Mouse (Mus musculus): Measurements from ENCODE around the gene Kri1. TPM values are rescaled to one million over a fixed set of nuclear protein-coding genes. Genes with fewer than 3 reads are reported as not detected.
"Not testable (repeated sequence)": the region's sequence is repeated elsewhere in the genome, so short reads cannot be mapped to it uniquely, and the experiment has no call there.

Gene Kri1
- polyA plus RNA-seq, 1 experiment from 2014 or later: 25.1 TPM

GRCm38 (mm10) chr9:21275013-21275710 lies 12.6 kb downstream of the Kri1 start:
- no peak for DNase-seq (ENCODE audit: low spot score)

- no peak for DNase-seq (ENCODE audit: low spot score)
Observed at GRCm38 (mm10) chr9:21274336-21274735, 13.4 kb downstream of the Kri1 start.

DNA sequence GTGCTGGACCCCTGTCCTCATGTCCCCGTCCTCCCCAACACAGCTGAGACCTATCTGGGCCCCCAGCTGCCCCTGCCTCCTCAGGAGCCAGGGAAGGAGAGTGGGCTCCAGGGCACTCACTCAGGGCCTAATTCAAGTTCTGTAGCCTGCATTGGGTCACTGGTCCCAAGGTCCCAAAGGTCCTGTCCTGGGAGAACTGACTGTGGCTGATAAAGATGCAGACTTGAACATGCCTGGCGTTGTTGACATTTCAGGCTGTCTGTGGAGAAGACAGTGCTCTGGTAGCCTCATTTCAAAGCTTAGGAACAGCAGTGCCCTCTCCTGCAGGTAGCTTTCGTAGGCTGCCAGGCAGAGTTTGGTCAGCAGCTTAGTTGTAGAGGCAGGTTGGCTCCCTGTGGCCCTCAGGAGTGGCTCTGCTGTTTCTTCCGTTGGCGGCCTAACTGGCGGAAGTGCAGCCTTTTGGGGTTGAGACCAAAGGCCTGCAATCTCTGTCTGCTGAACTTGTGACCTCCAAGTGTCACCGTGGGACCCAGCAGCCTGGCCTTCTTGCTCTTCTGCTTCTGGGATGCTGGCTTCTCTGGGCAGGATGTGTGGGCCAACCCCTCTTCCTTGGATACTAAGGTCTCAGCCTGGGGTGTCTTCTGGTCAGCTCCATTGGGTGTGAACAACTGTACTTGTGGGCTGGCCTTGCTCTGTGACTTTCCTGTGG lies 14.1 kb downstream of the Kri1 start:
- no peak for DNase-seq (ENCODE audit: low spot score)

DNA sequence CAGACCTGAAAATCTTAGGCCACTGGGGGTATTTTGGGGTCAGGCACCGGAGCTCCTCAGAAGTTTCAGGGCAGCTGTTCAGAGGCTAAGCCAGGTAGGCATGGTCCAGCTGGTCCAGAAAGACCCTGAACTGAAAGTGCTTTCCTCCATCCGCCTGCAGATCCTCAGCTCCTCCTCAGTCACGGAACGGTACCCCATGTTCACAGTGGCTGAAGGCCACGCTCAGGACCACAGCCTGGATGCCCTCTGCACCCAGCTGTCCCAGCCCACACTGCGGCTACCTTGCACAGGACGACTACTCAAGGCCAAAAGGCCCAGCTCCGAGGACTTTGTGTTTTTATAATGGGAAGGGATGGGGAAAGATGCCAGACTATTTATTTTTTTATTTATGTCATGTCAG lies 14.7 kb downstream of the Kri1 start:
- no peak for DNase-seq (ENCODE audit: low spot score)

- DNase-seq (ENCODE audit: low spot score): no peak
Observed at GRCm38 (mm10) chr9:21272391-21272790, 15.4 kb downstream of the Kri1 start.

- DNase-seq (ENCODE audit: low spot score): not testable (repeated sequence)
Observed at GRCm38 (mm10) chr9:21269590-21269989, 18.2 kb downstream of the Kri1 start.

DNA sequence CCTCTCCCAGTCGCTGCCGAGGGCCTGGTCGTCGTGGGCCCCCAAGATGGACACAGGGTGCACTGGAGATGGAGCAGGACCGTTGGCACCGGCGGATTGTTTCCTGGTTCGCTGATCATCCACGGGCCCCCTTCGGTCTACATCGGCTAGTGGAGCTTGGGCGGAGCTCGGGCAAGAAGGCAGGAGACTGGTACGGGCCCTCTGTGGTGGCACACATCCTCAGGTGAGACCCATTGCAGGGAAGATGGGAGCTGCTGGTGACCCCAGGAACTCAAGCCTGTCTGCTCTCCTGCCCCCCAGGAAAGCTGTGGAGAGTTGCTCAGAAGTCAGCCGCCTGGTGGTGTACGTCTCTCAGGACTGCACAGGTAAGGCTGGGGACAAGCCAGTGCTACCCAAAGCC lies 19.5 kb downstream of the Kri1 start:
- no peak for DNase-seq (ENCODE audit: low spot score)

GRCm38 (mm10) chr9:21266889-21267288 lies 20.9 kb downstream of the Kri1 start:
- DNase-seq (ENCODE audit: low spot score): no peak

DNA sequence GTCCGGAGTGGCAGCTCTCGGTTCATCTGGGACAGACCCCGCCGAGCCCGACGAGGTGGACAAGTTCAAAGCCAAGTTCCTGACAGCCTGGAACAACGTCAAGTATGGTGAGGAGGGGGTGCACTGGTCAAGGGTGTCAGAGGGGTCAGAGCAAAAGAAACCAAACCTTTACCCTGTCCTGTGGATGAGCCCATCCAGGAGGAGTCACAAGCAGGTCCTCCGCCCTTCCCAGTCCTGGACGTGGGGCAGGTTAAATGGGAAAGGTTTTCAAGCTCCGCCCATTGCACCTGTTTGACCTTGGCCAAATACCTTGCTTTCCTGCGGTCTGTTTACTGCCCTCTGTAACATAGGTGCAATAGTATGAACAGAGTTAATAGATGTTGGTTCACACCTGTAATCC lies 22.2 kb downstream of the Kri1 start:
- no peak for DNase-seq (ENCODE audit: low spot score)

DNA sequence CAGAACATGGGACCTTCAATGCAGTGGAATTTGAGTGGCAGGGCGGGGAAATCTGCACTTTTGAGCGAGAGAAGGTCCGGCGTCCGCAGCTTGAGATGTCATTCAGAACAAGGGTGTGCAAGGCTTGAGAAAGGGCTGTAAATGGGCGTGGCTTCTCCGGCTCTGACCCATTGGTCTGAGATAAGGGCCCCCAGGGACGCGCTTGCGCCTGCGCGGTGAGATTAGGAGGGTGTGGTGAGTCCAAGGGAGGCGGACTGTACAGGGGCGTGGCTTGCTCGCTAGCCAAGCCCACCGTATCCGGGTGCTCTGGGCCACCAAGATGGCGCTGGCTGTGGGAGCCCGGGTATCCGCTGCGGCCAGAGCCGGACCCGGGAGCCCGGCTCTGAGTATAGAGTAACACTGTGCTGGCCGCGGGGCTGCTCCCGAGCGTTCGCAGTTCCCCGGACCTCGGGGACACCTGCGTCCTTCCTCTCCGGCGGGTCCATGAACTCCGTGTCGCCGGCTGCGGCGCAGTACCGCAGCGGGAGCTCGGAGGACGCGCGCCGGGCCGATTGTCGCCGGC lies 22.7 kb downstream of the Kri1 start, which contains the start of gene Atg4d:
Gene Atg4d (plus strand): TSS at position 294 of the 562 bp plus-strand sequence.
- DNase-seq (ENCODE audit: low spot score): peak; percentile 93

- DNase-seq (ENCODE audit: low spot score): no peak
Observed at GRCm38 (mm10) chr9:21264272-21264999, 23.3 kb downstream of the Kri1 start.

DNA sequence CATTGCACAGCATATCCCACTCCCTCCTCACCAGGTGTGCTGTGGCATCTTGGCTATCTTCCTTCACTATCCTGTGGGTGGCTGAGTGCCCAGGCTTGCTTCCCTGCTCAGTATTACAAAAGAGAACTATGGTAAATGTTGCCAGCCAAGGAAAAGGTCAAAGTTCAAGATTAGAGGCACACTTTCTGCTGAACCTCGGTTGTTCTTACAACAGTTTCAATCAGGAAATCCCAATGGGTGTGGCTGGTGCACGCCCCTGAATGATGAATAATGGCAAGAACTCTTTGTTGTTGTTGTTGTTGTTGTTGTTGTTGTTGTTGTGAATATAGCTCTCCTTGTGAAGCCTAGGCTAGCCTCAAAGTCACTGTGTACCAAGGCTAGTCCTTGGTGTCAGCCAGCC lies 25.9 kb downstream of the Kri1 start:
- no peak for DNase-seq (ENCODE audit: low spot score)

GRCm38 (mm10) chr9:21260491-21261040 lies 27.2 kb downstream of the Kri1 start:
- no peak for DNase-seq (ENCODE audit: low spot score)

DNA sequence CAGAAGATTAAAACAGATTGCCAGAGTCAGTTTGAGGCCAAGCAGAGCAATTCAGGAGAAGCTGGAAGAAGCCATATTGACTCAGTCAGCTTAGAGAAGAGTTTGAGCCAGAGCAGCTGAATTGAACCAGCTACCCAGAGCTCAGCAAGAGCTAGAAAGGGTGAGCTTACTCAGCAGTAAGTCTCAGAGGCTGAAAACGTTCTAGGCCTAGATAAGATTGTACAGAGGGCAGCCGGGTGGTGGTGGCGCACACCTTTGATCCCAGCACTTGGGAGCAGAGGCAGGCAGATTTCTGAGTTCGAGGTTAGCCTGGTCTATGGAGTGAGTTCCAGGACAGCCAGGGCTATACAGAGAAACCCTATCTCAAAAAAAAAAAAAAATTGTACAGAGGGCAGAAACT lies 31.4 kb downstream of the Kri1 start:
- not testable (repeated sequence) for DNase-seq (ENCODE audit: low spot score)

DNA sequence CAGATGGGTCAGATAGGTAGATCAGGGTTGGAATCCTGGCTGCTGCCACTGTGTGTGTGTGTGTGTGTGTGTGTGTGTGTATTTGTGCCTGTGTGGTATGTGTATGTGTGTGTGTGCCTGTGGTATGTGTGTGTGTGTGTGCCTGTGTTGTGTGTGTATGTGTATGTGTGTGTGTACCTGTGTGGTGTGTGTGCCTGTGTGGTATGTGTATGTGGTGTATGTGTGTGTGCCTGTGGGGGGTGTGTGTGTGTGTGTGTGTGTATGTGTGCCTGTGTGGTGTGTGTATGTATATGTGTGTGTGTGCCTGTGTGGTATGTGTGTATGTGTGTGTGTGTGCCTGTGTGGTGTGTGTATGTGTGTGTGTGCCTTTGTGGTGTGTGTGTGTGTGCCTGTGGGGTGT lies 33.1 kb downstream of the Kri1 start:
- DNase-seq (ENCODE audit: low spot score): no peak

GRCm38 (mm10) chr9:21251116-21251735 lies 36.5 kb downstream of the Kri1 start:
- DNase-seq (ENCODE audit: low spot score): no peak

GRCm38 (mm10) chr9:21250509-21250908 lies 37.3 kb downstream of the Kri1 start:
- DNase-seq (ENCODE audit: low spot score): no peak

GRCm38 (mm10) chr9:21249629-21250508 lies 37.9 kb downstream of the Kri1 start:
- no peak for DNase-seq (ENCODE audit: low spot score)

- no peak for DNase-seq (ENCODE audit: low spot score)
Observed at GRCm38 (mm10) chr9:21248326-21248725, 39.4 kb downstream of the Kri1 start, which contains the start of gene S1pr5. Gene S1pr5 (minus strand): TSS chr9:21248443.

GRCm38 (mm10) chr9:21246342-21246741 lies 41.4 kb downstream of the Kri1 start:
- DNase-seq (ENCODE audit: low spot score): no peak

Measured in thymus, postnatal 0 days (tissue).